Mouse (Mus musculus) G1E-ER4 (cell line): Measurements from ENCODE around the gene Kcnip1. TPM values are rescaled to one million over a fixed set of nuclear protein-coding genes. Genes with fewer than 3 reads are reported as not detected.

Source experiments
- GATA1 ChIP-seq: IDR thresholded peaks from one replicate; pipeline ENCODE4 v1.8.0; 2012; ENCODE audit warnings: low read length, inconsistent platforms
- polyA plus RNA-seq: library from polyadenylated mRNA; stranded (reverse); fragments of >175 nt; gene quantifications from 2 replicates; pipeline ENCODE4 v1.2.3, GENCODE M21; 2012

The Kcnip1 gene
- polyA plus RNA-seq, 1 experiment: 0.03 TPM

DNA sequence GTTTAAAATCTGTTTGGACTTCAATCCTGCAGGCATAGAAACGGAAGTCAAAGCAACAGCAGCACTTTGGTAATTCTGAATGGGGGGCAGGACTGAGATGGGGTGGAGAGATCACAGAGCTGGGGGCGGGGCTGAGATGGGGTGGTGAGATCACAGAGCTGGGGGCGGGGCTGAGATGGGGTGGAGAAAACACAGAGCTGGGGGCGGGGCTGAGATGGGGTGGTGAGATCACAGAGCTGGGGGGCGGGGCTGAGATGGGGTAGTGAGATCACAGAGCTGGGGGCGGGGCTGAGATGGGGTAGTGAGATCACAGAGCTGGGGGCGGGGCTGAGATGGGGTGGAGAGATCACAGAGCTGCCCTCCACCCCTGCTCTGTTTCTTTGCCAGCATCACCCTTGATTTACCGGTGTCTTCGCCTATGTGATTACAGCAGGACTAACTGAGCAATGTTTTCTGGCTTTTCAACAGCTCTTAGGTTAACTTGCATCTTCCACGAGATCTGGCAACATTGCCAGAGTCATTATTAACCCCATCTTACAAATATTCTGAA, 61.0 kb downstream of the Kcnip1 start:
- TF ChIP-seq GATA1: no peak

DNA sequence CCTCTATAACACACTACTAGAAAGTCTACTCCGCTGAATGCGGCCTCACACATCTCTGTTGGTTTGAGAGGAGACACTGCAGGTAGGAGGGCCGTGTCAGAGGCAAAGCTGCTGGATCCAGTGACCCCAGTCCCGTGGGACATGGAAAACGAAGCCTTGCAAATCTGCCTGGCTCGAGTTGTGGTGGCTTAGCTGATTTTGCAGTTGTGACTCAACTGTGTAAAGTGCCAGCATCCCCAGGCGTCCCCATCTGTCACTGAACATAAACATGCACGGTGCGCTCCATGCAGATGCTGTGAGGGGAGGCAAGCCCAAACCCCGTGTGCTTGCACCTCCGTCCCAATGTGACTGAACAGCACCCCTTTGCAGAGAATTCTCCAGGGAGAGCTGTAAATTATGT, 63.5 kb downstream of the Kcnip1 start:
- TF ChIP-seq GATA1: no peak

DNA sequence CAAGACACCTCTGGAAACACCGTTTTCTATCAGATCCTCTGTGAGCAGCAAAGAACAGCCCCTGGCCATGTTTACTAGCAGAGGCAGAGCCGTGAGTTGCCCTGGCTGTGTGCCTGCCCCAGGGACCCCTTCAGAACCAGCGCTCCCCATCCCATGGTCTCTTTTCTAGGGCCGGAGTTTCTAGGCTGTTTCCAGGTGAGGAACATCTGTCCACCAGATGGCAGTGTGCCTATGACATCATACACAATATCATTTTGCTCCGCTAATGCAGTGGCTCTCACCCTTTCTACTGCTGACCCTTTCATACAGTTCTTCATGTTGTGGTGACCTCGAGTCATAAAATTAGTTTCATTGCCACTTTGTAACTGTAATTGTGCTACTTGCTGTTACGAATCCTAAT, 64.3 kb downstream of the Kcnip1 start:
- no peak for TF ChIP-seq GATA1

DNA sequence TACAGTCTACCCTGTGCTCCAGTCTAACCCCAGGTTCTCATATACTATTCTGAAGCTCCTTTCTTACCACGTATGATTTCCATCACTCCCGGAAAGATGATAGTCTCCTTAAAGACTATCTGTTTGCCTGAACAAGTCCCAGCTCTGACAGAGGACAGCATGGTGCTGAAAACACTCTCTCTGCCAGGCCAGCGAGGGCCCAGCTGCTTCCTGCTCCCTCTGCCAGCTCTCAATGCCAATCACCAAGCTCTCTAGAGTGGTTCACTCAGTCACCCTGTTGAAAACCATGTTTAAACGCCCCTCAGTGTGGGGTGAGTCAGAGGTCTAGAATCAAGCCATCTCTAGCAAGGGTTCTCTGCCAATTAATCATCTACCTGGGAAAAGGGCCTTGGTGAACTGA, 65.1 kb downstream of the Kcnip1 start:
- TF ChIP-seq GATA1: no peak

DNA sequence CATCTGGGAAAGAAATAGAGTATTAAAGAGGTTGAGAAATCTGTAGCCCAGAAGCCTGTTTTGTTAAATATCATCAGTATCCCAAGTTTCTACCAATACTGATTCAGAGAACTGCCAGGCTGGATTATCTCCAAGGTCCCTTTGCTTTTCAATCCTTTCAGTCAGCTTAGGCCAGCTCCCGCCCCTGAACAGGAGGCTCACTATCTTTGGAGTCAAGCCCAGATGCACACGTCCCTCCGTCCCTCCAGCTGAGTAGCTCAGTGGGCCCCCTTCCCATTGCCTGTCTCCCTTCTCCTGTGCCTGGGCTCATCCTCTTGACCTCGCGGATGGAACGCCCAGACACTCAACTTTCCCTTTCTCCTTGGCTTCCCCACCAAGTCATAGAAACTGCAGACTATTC, 65.6 kb downstream of the Kcnip1 start:
- no peak for TF ChIP-seq GATA1

DNA sequence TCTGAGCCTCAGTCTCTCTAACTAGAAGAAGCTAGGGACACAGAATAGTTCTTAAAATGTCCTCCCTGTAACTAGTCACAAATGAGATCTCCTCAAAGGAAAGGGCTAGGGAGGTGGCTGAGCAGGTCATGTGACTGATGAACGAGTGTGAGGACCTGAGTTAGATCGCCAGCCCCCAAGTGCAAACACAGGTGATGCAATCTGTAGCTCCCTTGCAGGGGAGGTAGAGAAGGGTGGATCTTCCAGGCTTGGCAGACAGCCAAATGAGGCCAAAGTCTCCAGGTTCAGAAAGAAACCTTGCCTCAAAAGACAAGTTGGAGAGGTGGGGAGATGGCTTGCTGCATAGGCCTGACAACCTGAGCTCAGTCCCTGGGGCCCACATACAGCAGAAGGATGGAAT, 66.4 kb downstream of the Kcnip1 start:
- no peak for TF ChIP-seq GATA1

DNA sequence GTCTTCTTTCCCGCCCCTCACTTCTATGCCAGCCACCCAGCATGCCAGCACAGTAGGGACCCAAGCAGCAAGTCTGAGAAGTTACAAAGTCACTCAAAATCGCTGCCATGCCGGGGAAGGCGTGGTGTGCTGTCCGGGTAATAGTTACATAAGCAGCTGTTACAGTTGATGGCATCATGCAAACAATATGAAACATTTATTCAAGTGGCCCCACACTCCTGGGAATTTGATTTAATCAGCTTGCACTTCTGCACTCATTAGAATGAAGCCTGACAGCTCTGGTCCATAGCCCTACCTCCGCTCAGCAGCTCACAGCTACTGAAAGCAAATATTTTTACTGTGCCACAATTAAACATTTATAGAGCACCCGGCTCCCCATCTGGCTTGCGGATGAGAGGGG, 67.2 kb downstream of the Kcnip1 start:
- no peak for TF ChIP-seq GATA1

DNA sequence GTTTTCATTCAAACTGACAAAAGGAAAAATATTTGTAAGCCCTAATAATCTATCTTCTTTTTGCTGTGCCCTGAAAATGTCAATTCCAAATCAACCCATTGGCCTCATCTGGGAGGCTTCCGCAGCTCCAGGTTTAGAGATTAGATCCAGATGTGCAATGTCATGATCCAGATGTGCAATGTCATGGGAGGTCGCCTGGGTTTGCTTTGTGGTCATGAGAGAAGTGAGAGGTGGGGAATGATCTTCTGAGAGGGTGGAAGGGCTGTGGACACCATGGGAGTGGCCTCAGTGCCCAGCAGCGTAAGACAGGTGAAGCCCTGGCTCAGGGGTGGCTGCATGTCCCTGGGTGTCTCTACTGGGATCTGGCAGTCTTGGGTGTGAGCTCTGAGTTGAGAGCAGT, 69.9 kb downstream of the Kcnip1 start:
- TF ChIP-seq GATA1: no peak

DNA sequence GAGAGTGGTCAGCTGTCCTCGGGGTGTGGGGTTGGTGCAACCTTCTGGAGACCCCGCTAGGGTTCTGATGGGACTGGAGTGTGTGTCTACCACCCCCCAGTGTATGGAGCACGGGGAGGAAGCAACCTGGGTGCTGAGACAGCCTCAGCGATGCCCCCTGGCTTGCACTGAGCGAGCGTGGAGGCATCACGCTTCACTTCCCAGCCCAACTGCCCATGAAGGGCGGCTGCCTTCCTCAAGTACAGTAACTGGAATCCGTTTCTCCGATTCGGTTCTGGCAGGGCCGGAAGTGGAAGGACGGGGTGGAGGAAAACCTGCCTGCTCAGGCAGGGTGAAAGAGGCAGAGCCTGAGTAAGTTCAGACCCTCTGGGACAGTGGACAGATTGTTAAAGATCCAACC, 71.5 kb downstream of the Kcnip1 start:
- no peak for TF ChIP-seq GATA1

DNA sequence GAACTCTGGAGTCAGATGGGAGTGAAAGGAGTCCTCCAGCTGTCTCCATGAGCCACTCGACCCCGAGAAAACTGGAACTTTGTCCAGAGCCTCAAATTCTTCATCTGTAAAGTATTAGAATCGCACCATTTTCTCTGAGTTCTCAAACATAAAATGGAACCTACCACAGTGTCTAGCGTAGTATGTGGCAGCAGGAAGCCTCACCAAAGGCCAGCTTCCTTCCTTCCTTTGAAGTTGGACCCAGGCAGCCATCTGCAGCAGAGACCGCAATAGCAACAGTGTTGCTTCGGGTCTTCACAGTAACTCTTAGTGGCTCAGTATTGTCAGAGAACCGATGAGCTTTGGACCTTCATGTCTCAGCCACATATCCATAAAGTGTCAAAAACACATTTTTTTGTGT, 73.1 kb downstream of the Kcnip1 start:
- TF ChIP-seq GATA1: no peak

DNA sequence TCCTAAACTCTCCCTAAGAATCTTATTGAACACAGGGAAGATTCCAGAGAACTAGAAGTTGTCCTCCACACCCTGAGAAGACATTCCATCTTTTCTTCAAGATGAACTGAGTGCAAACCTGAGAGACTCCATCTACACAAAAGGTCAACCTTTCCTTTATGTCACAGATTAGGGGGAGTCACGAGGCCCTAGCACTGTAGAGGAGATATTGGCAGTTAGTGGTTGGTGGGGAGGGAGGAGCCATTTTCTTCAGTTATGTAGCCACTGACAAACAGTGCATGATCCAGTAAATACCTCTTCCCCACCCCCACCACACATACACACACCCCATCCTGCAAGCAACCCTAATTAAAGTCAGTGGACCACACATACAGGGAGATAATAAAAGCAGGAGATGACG, 74.5 kb downstream of the Kcnip1 start:
- no peak for TF ChIP-seq GATA1

DNA sequence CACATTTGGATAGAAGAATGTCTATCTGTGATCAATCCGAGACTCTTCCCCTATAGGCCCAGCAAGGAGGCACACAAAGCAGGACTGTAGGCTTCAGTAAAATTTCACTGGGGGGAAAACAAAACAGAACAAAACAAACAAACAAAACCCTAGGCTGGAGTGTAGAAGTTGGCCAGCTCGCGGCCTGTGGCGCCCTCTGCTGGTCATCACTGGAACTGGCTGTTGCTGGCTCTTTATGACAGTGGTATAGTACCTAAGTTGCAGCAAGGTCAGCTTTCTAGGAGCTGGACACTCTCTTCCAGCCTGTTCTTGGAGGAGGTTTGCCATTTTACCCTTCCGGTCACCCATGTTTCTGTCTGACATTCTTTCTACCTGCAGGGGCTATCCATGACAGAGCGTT, 75.4 kb downstream of the Kcnip1 start:
- no peak for TF ChIP-seq GATA1

DNA sequence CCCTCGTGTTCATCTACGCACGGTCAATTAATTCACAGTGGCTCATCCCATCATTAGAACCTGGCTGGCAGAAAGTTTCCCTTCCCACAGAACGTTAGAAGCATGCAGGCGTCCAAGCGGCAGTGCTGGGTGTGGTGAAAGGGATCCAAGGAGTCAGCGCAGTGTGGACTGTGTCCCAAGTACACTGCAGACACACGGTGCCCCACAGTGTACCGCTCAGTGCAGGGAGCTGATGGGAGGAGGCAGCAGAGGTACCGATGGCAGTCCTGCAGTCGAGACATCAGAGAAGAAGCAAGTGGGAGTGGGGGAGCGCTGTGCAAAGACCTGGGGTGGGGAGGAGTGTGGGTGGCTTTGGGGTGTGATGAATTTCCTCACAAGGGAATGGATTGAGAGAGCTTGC, 78.7 kb downstream of the Kcnip1 start:
- no peak for TF ChIP-seq GATA1

DNA sequence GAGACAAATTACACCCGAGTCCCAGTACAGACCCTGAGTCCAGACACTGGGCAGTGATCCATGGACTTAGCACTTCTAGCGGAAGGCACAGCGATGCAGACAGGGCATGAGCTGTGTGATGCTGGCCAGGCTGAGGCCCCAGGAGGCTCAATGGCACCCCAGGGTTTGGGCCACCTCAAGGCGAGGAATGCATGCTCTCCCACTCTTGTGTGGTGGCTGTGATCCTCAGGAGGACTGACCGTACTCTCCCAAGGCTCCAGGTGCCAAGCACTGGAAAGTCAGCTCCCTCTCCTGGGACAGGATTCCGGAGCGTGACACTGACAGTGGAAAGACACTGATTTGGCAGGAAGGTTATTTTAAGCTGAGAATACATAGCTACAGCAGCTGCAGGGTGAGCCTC, 79.9 kb downstream of the Kcnip1 start:
- no peak for TF ChIP-seq GATA1

DNA sequence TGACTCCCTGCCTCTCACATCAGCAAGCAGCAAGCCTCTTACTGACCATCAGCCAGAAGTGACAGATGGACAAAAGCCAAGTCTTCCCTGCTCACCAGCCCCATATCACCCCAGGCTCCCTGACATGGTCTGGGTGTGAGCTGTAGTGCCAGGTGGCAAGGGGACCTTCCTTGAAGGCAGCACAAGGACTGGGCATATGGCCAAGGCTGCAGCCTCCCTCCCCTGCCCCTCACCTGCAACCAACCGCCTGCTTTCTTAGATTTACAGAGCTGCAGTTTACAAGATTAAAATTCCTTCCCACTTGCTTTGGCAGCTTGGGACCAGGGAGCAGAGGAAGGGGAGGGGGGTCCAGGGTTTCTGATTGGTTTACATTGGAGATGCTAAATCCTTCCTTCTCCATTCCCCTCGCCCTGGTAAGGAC, 80.8 kb downstream of the Kcnip1 start:
- TF ChIP-seq GATA1: no peak

DNA sequence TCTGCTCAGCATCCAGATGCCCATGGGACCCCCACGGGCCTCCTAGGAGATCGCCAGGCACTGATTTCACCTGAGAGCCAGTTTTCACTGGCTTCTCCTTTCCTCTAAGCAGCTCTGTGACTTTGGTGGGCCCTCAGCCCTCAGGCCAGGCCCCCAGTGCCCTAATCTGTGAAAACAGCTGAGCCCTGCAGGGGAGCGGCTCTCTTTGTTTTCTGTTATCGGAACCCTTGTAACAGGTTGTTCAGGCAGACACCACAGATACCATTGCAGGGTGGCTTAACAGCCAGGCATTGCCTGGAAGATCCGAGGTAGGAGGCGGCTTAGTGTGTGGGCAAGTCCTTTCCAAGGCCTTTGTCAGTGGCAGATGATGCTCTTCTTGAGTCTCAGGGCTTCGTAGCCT, 82.0 kb downstream of the Kcnip1 start:
- no peak for TF ChIP-seq GATA1

DNA sequence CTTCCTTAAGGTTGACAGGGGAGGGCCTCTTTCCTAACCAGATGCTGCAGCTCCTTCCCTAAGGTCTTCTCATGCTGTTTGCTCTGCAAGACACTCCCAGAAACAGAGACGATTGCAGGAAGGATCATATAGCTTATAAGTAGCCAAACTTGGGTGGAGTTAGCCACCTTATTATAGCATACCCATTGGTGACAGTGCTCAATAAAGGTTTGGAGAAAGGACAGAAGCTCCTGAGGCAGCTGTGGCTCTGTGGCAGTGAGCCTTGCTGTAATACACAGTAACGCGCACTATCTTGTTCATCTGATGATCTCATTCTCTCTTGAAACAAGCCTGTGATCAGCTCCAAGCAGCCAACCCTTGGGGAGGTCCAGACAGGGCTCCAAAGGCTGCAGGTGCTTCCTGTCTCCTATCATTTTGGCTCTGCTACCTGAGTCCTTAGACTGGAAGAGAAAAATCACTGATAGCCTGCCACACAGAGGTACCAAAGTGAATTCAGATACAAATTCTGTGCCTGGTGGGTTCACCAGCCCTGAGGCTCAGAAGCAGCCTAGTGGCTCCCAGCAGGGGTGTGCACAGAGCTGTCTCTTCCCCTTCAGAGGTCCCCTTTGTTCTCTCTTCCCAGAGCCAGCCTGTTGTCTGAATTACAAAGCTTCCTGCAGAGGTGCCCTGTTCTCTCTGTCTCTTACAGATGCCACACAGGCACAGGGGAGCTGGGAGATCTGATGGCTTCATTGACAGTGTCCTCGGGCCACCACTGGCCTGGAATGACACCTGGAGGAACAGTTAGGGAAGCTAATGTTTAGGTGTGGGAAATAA, 84.4 kb downstream of the Kcnip1 start:
- TF ChIP-seq GATA1: no peak
